Mouse (Mus musculus): ENCODE measurements around the gene Frat2. TPM values are rescaled to one million over a fixed set of nuclear protein-coding genes. Genes with fewer than 3 reads are reported as not detected.
"Not testable (repeated sequence)": the region's sequence is repeated elsewhere in the genome, so short reads cannot be mapped to it uniquely, and the experiment has no call there.

Gene Frat2
- 10 to 100 TPM; 19.1 to 19.4 TPM for total RNA-seq (2021)
- long read RNA-seq, transcript Frat2-201 (1 exons, 2,161 nt), result major isoform, 10 of 10 reads
- long read RNA-seq, partial matches to known transcripts, result 0 of 10 reads
- long read RNA-seq, other reads (novel, unspliced or antisense), result 0 of 10 reads

DNA sequence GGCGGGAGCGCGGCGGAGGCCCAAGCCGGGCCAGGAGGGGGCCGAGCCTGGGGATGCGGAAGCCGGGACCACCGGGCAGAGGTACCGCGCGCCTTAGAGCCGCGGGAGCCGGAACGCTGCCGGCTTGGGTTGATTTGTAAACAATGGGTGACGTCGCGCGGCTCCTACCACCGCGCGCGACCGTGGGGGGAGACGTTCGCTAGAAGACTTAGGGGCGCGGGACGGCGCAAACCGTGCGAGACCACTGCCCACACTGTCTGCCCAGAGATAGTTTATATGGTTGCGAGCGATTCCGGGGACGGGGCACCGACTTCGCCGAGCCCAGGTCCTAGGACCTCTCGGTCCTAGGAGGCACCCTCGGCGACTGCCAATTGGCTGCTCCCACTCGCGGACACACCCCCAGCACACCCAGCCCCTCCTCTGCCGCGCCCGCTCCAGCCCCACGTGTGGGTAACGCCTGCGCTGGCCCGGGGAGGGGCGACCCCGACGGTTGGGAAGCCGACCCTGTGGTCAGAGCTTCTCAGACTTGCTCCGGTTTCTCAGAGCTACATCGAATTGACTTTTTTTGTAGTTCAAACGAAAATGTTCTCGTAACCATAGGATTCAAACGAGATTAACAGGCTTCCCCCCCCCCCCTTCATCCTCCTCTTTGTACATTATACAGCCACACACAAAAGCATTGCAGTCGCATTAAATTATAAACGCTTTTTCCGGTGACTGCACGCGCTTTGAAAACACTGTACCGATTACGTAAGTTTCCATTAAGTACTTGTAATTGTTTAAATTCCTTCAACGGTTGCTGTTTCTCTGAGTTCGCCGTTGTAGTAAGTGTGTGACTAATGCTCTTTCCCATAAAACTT, at the start of gene Frat2:
Gene Frat2, minus strand, starts transcription at position 141 of the 860 bp plus-strand sequence.
- DNase-seq (ENCODE audit: low spot score in 2 of 2), result peak; percentile 85 to 90

GRCm38 (mm10) chr19:41896319-41896711, 48.4 kb upstream of the Frat2 start:
- no peak for DNase-seq (ENCODE audit: low spot score in 2 of 2)

DNA sequence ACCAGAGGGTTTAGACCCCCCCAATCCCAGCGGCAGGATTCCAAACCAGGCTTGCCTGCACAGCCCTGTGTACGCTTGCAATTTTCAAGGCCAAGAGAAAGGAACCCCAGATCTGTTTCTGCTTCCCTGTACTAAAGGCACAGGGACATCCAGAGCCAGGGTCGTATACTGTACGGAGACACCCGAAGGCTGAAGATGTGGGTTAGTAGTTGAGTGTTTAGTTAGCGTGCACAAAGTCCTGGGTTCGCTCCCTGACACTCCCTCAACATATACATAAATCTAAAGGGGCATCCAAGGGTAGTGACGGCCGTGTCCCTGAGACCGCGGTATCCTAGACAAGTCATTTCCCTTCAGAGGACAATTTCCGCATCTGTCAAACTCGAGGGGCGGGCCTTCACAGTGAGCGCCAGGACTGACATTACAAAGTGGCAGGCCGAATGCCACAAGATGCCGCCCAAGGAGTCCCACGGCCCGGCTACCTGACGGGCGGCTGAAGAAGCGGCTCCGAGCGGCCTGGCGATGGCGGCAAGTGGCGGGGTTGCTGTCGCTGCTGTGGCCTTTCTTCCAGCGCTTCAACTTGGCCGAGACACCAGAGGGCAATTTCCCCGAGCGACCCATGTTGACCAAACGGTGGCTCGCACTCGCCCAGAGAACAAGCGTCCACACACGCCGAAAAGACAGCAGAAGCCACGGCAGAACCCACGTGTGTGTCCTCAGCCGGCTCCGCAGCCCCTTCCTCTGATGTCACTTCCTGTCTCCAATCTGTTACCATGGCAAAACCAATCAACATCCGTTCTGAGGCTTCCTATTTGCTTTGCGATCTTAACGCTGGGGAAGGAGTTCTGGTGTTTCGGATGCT, 47.8 kb upstream of the Frat2 start, which contains the start of gene Rrp12:
Gene Rrp12, minus strand, starts transcription at position 714 of the 859 bp plus-strand sequence.
- DNase-seq (ENCODE audit: low spot score in 2 of 2), result peak; percentile 69 to 78

- DNase-seq (ENCODE audit: low spot score in 2 of 2), result no peak
Measured at GRCm38 (mm10) chr19:41894959-41895358, 47.0 kb upstream of the Frat2 start.

DNA sequence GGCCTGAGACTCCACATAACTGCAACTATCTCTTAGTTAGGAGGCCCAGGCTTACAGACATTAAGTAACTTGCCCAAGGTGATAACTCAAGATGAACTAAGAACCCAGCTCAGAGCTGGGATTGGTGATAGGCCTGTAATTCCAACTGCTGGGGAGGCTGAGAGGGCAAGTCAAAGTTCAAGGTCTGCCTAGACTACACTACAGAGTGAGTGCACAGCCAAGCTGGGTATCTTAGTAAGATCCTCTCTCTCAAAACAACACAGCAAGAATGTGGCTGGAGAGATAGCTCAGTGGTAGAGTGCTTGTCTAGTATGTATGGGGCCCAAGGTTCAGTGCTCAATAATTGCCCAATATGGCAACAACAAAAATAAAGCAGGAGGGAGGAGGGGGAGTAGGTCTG, 40.3 kb upstream of the Frat2 start:
- no peak for DNase-seq (ENCODE audit: low spot score in 2 of 2)

GRCm38 (mm10) chr19:41883882-41884281, 36.0 kb upstream of the Frat2 start:
- DNase-seq (ENCODE audit: low spot score in 2 of 2), result no peak

DNA sequence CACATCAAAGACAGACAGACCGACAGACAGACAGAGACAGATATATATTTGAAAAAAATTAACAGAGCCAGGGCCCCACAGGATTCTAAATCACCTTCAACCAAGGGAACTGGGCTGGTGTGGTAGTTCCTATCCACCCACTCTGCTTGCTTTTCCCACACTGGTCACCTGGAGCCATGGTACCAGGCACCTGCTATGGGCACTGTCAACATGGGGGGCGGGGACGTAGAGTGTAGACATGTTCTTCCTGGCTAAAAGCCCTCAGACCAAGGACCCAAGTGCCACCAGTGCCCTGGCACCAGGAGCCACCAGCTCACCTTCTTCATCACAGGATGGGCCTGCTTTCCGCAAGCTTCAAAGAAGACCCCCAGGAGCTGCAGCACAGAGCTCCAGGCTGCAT, 33.9 kb upstream of the Frat2 start:
- no peak for DNase-seq (ENCODE audit: low spot score in 2 of 2)

DNA sequence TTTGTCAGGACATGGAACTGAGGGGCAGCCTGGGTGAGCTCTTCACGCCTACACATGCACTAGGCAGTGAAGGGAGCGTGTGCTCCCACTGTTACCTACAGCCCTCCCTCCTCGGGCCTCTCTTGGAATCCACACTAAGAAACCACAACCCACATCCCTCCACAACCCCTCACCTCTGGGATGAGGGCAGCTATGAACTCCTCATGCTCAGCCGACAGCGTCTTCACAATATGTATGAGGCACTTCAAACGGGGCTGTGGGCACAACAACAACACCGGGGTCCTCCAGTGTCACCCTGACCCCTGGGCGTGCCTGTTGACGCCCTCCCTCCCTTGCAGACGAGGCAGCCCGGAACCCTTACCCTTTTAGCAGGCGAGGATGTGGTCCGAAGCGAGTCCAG, 26.4 kb upstream of the Frat2 start:
- no peak for DNase-seq (ENCODE audit: low spot score in 2 of 2)

GRCm38 (mm10) chr19:41872285-41872684, 24.4 kb upstream of the Frat2 start:
- no peak for DNase-seq (ENCODE audit: low spot score in 2 of 2)

DNA sequence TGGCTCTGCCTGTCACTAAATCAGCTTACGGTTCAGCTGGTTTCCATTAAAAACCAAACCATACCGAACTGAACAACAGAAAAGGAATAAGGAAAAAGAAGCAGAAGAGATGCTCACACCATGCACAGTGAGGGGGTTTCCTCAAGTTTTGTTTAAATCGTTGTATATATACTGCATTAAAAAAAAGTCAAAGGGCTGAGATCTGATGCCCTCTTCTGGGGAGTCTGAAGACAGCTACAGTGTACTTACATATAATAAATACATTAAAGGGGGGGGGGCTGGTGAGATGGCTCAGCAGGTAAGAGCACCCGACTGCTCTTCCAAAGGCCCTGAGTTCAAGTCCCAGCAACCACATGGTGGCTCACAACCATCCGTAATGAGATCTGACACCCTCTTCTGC, 22.0 kb upstream of the Frat2 start:
- DNase-seq (ENCODE audit: low spot score in 2 of 2), result not testable (repeated sequence)

GRCm38 (mm10) chr19:41869296-41869695, 21.4 kb upstream of the Frat2 start:
- DNase-seq (ENCODE audit: low spot score in 2 of 2), result no peak

GRCm38 (mm10) chr19:41866707-41867106, 18.8 kb upstream of the Frat2 start:
- no peak for DNase-seq (ENCODE audit: low spot score in 2 of 2)

- DNase-seq (ENCODE audit: low spot score in 2 of 2), result no peak
Measured at GRCm38 (mm10) chr19:41857816-41858310, 9.9 kb upstream of the Frat2 start.

DNA sequence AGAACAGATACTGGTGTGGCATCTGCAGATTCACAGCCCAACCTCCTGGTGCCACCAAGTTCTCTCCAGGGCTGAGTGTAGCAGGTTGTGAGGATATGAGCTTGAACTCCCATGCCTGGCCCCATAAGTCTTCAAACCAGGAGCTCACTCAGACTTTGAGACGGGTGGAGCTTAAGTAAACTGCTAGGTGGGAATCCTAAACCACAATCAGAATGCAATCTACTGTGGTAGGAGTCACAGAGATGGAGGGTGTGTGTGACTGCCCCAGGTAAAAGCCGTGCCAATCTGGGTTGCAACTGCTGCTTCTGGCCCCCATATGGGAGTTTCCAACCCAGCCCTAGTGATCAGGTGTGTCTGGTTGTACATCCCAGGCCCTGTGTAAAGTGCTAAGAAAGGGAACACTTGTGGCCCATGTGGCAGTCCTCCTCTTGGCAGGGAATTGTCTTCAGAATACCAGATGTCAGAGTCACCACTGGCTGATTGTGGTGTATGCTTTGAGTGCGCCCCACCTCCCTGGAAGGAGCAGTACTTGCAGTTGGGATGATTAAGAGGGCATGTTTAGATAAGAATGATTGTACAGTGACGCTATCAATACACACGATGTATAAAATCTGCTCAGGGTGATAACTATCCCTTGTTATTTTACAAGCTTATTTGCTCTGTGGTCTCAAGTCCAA, 9.3 kb upstream of the Frat2 start:
- no peak for DNase-seq (ENCODE audit: low spot score in 2 of 2)

DNA sequence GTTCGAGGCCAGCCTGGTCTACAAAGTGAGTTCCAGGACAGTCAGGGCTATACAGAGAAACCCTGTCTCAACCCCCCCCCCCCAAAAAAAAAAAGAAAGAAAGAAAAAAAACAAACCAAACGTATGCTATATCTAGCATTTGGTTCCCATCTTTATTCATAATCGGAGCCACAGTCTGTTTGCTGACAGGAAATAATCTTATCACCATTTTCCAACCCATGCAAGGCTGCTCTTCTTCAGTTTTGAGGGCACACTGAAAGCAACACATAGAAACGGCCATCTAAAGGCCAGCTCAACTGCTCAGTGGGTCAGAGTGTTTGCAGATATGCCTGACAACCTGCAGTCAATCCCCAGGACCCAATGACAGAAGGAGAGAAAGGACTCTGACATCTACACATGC, 4.5 kb upstream of the Frat2 start:
- DNase-seq (ENCODE audit: low spot score in 2 of 2), result no peak

GRCm38 (mm10) chr19:41850719-41851543, 3.0 kb upstream of the Frat2 start:
- no peak for DNase-seq (ENCODE audit: low spot score in 2 of 2)

DNA sequence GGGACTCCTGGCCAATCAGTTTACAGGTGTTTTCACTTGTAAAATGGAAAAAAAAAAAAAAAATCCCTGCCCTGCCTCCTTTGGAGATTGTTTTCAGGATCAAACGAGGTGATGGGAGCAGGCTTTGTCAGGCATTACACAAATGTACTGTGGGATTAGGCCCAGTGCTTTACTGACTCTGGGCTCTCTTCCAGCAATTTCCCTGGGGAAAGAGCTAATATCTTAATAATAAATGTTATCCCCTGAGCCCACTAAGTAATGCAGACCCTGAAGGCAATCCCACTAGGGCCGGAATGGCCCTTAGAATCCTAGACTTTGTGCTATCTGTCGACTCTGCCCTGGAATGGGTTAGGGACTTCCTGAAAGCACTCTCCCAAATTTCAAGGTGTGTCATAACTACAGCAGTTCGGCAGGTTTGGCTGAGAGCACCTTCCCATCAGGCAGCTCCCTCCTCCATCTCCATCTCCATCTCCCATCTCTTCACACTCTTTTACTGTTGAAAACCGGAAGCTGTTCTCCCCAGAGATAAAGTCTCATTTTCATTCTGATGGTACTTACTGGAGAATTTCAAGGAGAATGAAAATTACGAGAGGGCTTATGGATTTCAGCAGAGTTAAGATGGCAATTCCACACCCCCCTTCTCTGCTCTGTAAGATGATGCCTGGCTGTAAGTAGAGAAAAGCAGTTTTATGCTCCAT, 2.2 kb upstream of the Frat2 start:
- no peak for DNase-seq (ENCODE audit: low spot score in 2 of 2)

GRCm38 (mm10) chr19:41847614-41847991, 329 bp downstream of the Frat2 start:
- DNase-seq (ENCODE audit: low spot score in 2 of 2), result not testable (repeated sequence)

DNA sequence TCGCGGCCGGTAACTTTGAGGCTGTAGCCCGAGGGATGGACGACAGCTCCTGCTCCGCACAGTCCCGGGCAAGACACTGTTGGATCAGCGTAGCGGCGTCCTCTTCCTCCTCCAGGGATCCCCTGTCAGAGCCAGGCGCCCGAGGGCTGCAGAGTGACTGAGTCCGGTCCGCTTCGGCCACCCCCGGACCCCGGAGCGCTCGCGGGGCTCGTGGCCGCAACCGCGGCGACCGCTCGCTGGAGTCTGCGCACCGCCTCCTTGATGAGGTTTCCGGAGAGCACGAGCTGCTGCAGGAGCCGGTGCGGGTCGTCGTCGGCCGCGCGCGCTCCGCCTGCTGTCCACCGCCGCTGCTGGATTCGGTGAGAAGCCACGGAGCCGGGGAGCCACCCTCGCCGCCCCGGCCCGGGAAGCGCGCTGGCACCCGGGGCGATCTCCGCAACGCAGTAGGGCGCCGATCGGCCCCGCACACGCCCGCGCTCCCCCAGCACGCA, 796 bp downstream of the Frat2 start:
- DNase-seq (ENCODE audit: low spot score in 2 of 2), result peak; percentile 49 to 66
